20 mouse cellular contexts compared by ENCODE assay signal in the genomic region with DNA sequence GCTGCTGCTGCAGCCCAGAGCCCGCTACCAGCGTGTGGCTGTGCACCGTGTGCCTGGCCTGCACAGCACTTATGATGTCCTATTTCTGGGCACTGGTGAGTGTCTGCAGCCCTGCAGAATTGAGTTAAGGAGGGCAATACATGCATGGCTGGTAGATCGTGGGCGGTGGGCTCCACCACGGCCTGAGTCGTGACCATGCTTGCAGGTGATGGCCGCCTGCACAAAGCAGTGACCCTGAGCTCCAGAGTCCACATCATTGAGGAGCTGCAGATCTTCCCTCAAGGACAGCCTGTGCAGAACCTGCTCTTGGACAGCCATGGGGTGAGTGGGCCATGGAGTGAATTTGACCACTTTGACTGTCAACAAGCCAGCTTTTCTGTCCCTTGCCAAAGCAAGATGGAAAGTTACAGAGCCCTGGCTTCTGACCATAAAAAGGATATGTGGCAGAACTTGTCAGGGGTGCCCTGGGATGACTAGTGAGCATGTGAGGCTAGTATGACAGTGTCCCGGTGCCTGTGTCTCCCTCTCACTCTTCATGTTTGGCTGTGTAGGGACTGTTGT.
"Had no signal": no experiment of that assay in that cellular context is flagged by ENCODE, and none has a peak within 500 bp of the region (broad histone marks: within the 10 kb centered on the region; RNA-seq: fewer than 3 reads in every experiment).

No protein-coding gene starts in this region.

- H3K27ac ChIP-seq: limb, embryonic 13.5 days; liver, embryonic 14.5 days; macrophage; midbrain, embryonic 12.5 days; midbrain, embryonic 15.5 days; neural tube, embryonic 12.5 days; neural tube, embryonic 15.5 days; stomach, postnatal 0 days had no signal

- H3K4me3 ChIP-seq: limb, embryonic 13.5 days; midbrain, embryonic 12.5 days; midbrain, embryonic 15.5 days; neural tube, embryonic 12.5 days; neural tube, embryonic 15.5 days had no signal

- H3K27me3 ChIP-seq: limb, embryonic 13.5 days; midbrain, embryonic 12.5 days; midbrain, embryonic 15.5 days; neural tube, embryonic 12.5 days; neural tube, embryonic 15.5 days had no signal

- H3K4me1 ChIP-seq: limb, embryonic 13.5 days; midbrain, embryonic 15.5 days had no signal

- H3K9me3 ChIP-seq: limb, embryonic 13.5 days; midbrain, embryonic 12.5 days; midbrain, embryonic 15.5 days; neural tube, embryonic 12.5 days; neural tube, embryonic 15.5 days had no signal

- DNase-seq: kidney, postnatal 14 days; kidney, postnatal 4 days; left cerebral cortex, postnatal 4 days; liver, postnatal 0 days; lung, embryonic 14.5 days; right cerebral cortex, adult 18-20 months; right cerebral cortex, postnatal 14 days; right cerebral cortex, postnatal 4 days; thymus, adult 2 months; thymus, postnatal 14 days; thymus, postnatal 4 days had no signal

- H3K4me2 ChIP-seq: limb, embryonic 13.5 days; lung, embryonic 14.5 days; midbrain, embryonic 12.5 days; midbrain, embryonic 15.5 days; neural tube, embryonic 12.5 days; neural tube, embryonic 15.5 days had no signal

- ATAC-seq: liver, postnatal 0 days; lung, postnatal 0 days; midbrain, embryonic 15.5 days had no signal

- H3K9ac ChIP-seq: limb, embryonic 13.5 days; liver, embryonic 14.5 days; liver, postnatal 0 days; lung, embryonic 14.5 days; midbrain, embryonic 12.5 days; midbrain, embryonic 15.5 days; neural tube, embryonic 12.5 days; neural tube, embryonic 15.5 days had no signal
